Mouse (Mus musculus) adrenal gland, postnatal 10 days (tissue): ENCODE results near the gene Asna1. TPM values are rescaled to one million over a fixed set of nuclear protein-coding genes. Genes with fewer than 3 reads are reported as not detected.

Source experiments
- DNase-seq: peaks from one replicate; pipeline ENCODE4 v3.0.0; 2021; ENCODE audit warnings: mixed read lengths
- long read RNA-seq, 2 experiments: library from polyadenylated mRNA; stranded (forward); transcript quantifications; one replicate each; pipeline ENCODE4 v2.0.0; 2021
- total RNA-seq, 2 experiments: library from RNA; stranded (reverse); gene quantifications; 2 replicates each; pipeline ENCODE4 v1.2.3; 2021

Gene Asna1
- total RNA-seq: 10 to 100 TPM; 86.5 to 92.4 TPM
- long read RNA-seq, experiment 1, transcript Asna1-201 (7 exons, 1,256 nt): major isoform, 76 of 83 reads
- long read RNA-seq, experiment 1, partial matches to known transcripts: 5 of 83 reads
- long read RNA-seq, experiment 1, other reads (novel, unspliced or antisense): 2 of 83 reads
- long read RNA-seq, experiment 2, transcript Asna1-201 (7 exons, 1,256 nt): major isoform, 42 of 48 reads
- long read RNA-seq, experiment 2, partial matches to known transcripts: 4 of 48 reads
- long read RNA-seq, experiment 2, other reads (novel, unspliced or antisense): 2 of 48 reads

DNA sequence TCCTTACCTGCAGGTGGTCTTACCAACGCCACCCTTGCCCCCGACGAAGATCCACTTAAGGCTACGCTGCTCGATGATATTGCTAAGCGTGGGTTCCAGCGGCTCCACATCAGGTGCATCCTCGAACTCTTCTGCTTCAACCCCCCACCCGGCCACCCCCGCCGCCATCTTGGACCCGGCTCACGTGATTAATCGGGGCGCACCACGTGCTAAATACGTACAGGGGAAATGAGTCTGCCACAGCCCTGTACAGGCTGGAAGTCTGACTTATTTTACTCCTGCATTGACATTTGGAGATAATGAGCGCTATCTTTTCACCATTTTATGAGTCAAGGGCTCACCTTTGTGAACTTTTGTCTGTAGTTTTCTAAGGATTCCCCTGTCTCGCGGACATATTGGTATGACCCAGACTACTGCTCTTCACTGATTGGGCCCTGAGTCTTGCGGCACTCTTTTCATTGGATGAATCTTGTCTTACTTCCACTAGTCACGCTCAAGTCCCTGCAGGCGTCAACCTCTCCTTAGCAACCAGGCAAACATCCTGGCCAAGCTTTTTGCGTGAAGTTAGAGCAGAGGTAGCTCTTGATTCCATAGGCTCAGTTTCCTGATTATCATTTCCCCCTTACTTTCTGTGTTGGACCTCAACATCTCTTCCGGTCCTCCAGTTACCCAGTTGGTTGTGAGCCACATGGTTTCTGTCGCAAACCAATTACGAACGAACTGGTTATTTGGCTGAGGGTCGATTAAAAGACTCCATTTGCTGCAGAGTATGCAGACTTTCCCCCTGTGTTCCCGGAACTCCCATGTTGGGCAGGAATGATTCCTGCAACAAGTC is at the start of gene Asna1:
Gene Asna1, minus strand, starts transcription at position 184 of the 835 bp plus-strand sequence.
- DNase-seq: peak; percentile 86

GRCm38 (mm10) chr8:85074617-85075016 is 49.5 kb upstream of the Asna1 start:
- DNase-seq: no peak

DNA sequence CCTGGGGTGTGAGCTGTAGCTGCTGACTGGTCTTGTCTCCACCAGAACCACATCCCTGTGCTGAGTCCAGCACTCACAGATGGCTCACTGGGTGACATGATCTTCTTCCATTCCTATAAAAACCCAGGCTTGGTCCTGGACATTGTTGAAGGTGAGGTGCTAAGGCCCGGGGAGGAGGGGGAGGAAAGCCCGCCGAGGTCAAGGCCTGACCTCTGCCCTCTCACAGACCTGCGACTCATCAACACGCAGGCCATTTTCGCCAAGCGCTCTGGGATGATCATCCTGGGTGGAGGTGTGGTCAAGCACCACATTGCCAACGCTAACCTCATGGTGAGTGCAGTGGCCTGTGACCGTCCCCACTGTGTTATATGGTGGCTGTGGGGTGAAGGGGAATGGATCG is 49.1 kb upstream of the Asna1 start:
- no peak for DNase-seq

- DNase-seq: no peak
These were observed 48.0 kb upstream of the Asna1 start for GRCm38 (mm10) chr8:85073041-85073612.

GRCm38 (mm10) chr8:85072364-85072929 is 47.4 kb upstream of the Asna1 start:
- DNase-seq: no peak

DNA sequence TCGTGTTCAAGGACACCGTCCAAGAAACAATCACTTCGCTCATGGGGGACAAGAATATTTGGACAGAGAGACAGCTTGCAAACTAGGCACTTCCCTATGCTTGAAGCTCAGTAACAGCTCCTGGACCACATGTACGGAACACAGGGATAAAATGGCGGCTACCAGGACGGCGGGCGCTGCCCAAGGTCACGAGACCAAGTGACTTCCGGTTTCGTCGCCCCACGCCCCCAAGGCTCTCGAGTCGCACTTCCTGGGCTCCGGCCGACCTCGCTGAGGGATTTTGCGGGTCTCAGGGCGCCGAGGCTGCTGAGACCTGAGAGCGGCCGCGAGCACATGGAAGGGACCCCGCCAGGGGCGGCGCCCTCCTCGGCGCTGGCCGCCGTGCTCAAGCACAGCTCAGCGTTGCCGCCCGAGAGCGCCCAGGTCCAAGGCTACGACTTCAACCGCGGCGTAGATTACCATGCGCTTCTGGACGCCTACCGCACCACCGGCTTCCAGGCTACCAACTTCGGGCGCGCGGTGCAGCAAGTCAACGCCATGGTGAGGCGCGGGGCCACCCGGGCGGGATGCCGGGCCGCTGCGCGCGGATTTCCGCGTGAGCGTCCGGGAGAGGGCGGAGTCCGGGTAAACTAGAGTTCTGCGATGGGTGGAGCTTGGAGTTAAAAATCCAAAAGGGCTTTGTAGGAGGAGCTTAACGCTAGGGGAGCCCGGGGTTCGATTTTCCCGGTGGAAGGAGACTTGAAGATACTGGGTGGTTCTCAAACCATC is 46.6 kb upstream of the Asna1 start, which contains the start of gene Dhps:
Gene Dhps, plus strand, starts transcription at position 244 of the 768 bp plus-strand sequence.
- peak; percentile 93 for DNase-seq

DNA sequence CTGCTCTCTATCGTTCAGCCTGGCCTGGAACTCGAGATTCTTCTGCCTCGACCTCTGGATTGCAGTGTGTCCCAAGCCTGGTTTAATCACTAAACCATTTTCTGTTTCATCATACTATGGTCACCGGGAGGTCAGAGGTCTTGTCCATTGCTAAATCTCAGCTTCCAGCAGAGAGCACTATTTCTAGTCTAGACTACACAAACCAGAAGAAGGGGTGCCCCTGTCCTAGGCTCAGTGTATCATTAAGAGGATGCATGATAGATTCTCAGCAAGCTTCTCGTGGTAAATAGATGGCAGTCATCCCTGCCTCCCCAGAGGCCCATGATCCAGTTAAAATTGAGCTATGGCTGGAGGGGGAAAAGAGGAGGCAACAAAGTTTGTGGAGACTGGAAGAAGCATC is 46.0 kb upstream of the Asna1 start:
- DNase-seq: no peak

DNA sequence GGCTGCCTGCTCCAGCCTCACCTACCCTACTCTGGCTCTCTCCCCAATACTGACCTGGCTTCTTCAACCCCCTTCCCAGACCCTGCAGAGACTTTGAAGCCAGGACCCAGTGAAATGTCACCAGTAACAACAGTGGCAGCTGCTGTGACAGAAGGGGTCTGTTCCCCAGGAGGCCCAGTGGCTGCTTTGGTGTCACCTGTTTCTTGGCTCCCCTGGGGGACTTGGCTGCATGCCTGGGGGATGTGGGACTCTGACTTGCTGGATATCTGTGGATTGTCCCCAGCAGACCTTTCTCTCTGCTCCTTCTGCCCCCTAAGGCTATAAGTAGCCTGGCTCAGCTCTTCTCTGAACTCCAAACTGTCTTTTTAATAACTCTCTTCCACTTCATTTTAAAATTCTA is 42.9 kb upstream of the Asna1 start, which contains the start of gene Gm5741:
Gene Gm5741, minus strand, starts transcription at position 1 of the 400 bp plus-strand sequence.
- DNase-seq: no peak

GRCm38 (mm10) chr8:85067155-85067554 is 42.1 kb upstream of the Asna1 start:
- DNase-seq: no peak

GRCm38 (mm10) chr8:85065213-85065612 is 40.1 kb upstream of the Asna1 start:
- peak; percentile 40 for DNase-seq

GRCm38 (mm10) chr8:85062603-85063002 is 37.5 kb upstream of the Asna1 start:
- DNase-seq: no peak

DNA sequence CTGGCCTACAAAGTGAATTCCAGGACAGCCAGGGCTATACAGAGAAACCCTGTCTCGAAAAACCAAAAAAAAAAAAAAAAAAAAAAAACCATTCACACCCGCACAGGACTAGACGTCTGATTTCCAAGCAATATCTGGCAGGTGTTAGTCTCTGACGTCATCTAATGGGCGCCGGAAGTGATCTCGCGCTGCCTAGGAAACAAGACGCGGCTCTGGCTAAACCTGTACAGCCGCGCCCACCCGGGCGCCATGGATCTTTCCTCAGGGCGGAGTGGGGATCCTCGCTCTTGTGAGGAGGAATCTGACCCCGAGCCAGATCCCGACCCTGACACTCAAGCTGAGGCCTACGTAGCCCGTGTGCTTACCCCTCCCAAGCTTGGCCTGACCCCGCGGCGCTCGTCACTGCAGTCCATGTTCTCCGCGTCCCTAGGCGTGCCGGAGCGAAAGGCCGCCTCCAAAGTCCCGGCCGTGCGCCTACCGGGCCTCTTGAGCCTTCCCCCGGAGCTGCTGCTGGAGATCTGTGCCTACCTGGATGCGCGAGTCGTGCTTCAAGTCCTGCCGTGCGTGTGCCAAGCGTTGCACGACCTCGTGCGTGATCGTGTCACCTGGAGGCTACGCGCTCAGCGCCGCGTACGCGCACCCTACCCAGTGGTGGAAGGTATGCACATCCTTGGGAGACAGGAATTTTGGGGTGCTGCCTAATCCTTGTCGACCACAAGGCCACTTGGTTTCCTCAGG is 35.0 kb upstream of the Asna1 start, which contains the start of gene Fbxw9:
Gene Fbxw9, plus strand, starts transcription at position 177 of the 738 bp plus-strand sequence.
- peak; percentile 93 for DNase-seq

GRCm38 (mm10) chr8:85057367-85057766 is 32.3 kb upstream of the Asna1 start:
- DNase-seq: no peak

- no peak for DNase-seq
These were observed 18.5 kb upstream of the Asna1 start for GRCm38 (mm10) chr8:85043619-85044018.

DNA sequence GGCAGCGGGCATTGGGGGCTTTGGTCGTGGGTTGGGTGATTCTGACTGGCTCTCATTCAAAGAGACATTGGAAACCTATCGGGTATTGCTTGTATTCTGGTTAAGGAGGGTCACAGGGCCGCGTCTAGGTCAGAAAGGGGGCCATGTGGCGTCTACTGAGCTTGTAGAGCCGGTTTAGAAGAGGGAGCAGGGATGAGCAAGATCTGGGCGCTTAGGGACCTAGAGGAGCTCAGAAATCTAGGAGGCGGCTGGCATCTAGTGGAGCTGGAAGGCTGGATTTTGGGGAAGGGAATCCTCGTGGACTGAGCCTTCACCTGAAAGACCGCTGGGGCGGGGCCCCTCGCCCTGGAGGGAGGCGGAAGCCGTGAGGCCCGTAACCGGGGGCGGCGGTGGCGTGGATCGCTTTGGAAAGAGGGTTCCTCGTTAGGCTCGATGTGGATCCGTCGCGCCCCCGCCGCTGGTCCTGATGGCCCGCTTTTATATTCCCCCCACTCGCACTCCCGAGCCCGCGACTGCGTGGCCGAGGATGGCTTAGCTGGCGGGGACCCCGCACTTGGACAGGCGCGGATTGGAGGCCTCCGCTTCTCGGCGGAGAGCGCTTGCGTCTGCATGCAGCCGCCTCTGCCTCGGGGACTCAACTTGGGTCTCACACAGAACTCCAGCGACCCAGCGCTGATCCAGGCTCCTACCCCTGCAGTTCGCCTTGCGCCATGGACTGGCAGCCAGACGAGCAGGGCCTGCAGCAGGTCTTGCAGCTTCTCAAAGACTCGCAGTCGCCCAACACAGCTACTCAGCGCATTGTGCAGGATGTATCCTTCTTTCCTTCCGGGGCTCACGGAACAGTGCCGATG is 12.8 kb upstream of the Asna1 start:
- peak; percentile 68 for DNase-seq

DNA sequence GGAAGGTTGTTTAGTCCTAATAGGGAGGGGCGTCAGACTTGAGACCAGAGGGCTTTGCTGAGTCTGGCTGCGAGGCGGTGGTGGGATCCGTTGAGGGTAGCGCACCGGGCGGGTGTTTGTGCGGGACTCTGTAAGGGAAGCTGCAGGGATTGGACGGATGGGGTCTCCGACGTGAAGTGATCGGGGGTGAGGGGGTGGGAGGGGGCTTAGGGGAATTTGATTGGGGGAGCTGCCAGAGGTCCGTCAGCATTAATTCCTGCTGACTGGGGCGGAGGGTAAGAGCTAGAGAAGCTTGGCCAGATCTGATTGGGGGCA is 12.2 kb upstream of the Asna1 start:
- no peak for DNase-seq

- DNase-seq: peak; percentile 94
These were observed 11.8 kb upstream of the Asna1 start, which contains the start of gene Tnpo2 for GRCm38 (mm10) chr8:85036718-85037365. Tnpo2 (plus strand) TSS chr8:85036915.

DNA sequence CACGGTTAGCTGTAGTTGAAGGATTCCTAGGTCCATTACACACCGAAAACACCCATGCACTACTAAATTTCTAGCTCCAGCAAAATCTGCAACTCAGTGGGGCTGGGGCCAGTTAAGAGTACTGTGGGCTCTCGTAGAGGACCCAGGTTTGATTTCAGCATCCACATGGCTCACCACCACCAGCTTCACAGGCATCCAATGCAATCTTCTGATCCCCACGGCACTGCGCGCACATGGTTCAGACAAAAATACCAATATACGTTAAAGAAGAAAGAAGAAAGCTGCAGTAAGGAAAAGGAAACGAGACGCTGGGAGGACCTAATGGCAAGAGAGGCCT is 11.3 kb upstream of the Asna1 start:
- DNase-seq: no peak

GRCm38 (mm10) chr8:85035728-85036310 is 10.7 kb upstream of the Asna1 start:
- DNase-seq: peak; percentile 49
